Mouse (Mus musculus): ENCODE measurements around the gene Dmrtc1b. TPM values are rescaled to one million over a fixed set of nuclear protein-coding genes. Genes with fewer than 3 reads are reported as not detected.
"Not testable (repeated sequence)": the region's sequence is repeated elsewhere in the genome, so short reads cannot be mapped to it uniquely, and the experiment has no call there.

The Dmrtc1b gene
- polyA plus RNA-seq (2012; ENCODE audit: insufficient read depth, insufficient read length, missing spikeins): not detected in 2 replicates

- H3K4me1 ChIP-seq (ENCODE audit: control insufficient read depth, insufficient read depth, insufficient read length, low read length); H3K4me3 ChIP-seq (ENCODE audit: insufficient read depth, low read depth, low read length); H3K27ac ChIP-seq (replicated peaks; ENCODE audit: low read depth, low read length): not testable (repeated sequence)
These were observed at the start of gene Dmrtc1b, which contains the start of gene Gm9112 for GRCm38 (mm10) chrX:102707535-102707934. Gene Dmrtc1b (plus strand): TSS chrX:102707865. Gene Gm9112 (minus strand): TSS chrX:102707635.

GRCm38 (mm10) chrX:102660712-102661111 is 47.0 kb upstream of the Dmrtc1b start:
- Histone ChIP-seq H3K4me1 (ENCODE audit: control insufficient read depth, insufficient read depth, insufficient read length, low read length) (no peaks in the 10 kb centered on the region), H3K4me3 (ENCODE audit: insufficient read depth, low read depth, low read length) (no peak overlapping the region), H3K27ac (replicated peaks; ENCODE audit: low read depth, low read length) (no peak overlapping the region)

- no peak overlapping the region for H3K27ac ChIP-seq (replicated peaks; ENCODE audit: low read depth, low read length)
- no peaks in the 10 kb centered on the region for H3K4me1 ChIP-seq (ENCODE audit: control insufficient read depth, insufficient read depth, insufficient read length, low read length)
- H3K4me3 ChIP-seq (ENCODE audit: insufficient read depth, low read depth, low read length): no peak overlapping the region
These were observed 41.0 kb upstream of the Dmrtc1b start for GRCm38 (mm10) chrX:102666641-102667040.

GRCm38 (mm10) chrX:102684706-102685105 is 23.0 kb upstream of the Dmrtc1b start:
- H3K27ac ChIP-seq (replicated peaks; ENCODE audit: low read depth, low read length); H3K4me1 ChIP-seq (ENCODE audit: control insufficient read depth, insufficient read depth, insufficient read length, low read length); H3K4me3 ChIP-seq (ENCODE audit: insufficient read depth, low read depth, low read length): not testable (repeated sequence)

GRCm38 (mm10) chrX:102686872-102687271 is 20.8 kb upstream of the Dmrtc1b start, which contains the start of gene Gm3880:
Gene Gm3880 (minus strand): TSS chrX:102686972.
- not testable (repeated sequence) for H3K27ac ChIP-seq (replicated peaks; ENCODE audit: low read depth, low read length); H3K4me3 ChIP-seq (ENCODE audit: insufficient read depth, low read depth, low read length); H3K4me1 ChIP-seq (ENCODE audit: control insufficient read depth, insufficient read depth, insufficient read length, low read length)

- not testable (repeated sequence) for H3K27ac ChIP-seq (replicated peaks; ENCODE audit: low read depth, low read length); H3K4me3 ChIP-seq (ENCODE audit: insufficient read depth, low read depth, low read length); H3K4me1 ChIP-seq (ENCODE audit: control insufficient read depth, insufficient read depth, insufficient read length, low read length)
These were observed 18.4 kb upstream of the Dmrtc1b start for GRCm38 (mm10) chrX:102689252-102689651.

- not testable (repeated sequence) for H3K4me1 ChIP-seq (ENCODE audit: control insufficient read depth, insufficient read depth, insufficient read length, low read length); H3K4me3 ChIP-seq (ENCODE audit: insufficient read depth, low read depth, low read length); H3K27ac ChIP-seq (replicated peaks; ENCODE audit: low read depth, low read length)
These were observed 7.0 kb upstream of the Dmrtc1b start for GRCm38 (mm10) chrX:102700636-102701035.

GRCm38 (mm10) chrX:102724226-102724625 is 16.6 kb downstream of the Dmrtc1b start:
- not testable (repeated sequence) for H3K27ac ChIP-seq (replicated peaks; ENCODE audit: low read depth, low read length); H3K4me3 ChIP-seq (ENCODE audit: insufficient read depth, low read depth, low read length); H3K4me1 ChIP-seq (ENCODE audit: control insufficient read depth, insufficient read depth, insufficient read length, low read length)

Other genes starting within 250 kb of the Dmrtc1b start
- gene Hdac8, start 202.5 kb upstream of the Dmrtc1b start, polyA plus RNA-seq (2012; ENCODE audit: insufficient read depth, insufficient read length, missing spikeins): 3.7 and 4.1 TPM in 2 replicates
- gene Phka1, start 63.6 kb upstream of the Dmrtc1b start, polyA plus RNA-seq (2012; ENCODE audit: insufficient read depth, insufficient read length, missing spikeins): 5.0 and 6.6 TPM in 2 replicates
- not detected in 2 replicates for gene Gm3880, start 20.9 kb upstream of the Dmrtc1b start, polyA plus RNA-seq (2012; ENCODE audit: insufficient read depth, insufficient read length, missing spikeins)
- not detected in 2 replicates for gene Gm9112, start 230 bp upstream of the Dmrtc1b start, polyA plus RNA-seq (2012; ENCODE audit: insufficient read depth, insufficient read length, missing spikeins)
- gene Dmrtc1c1, start 95.1 kb downstream of the Dmrtc1b start, polyA plus RNA-seq (2012; ENCODE audit: insufficient read depth, insufficient read length, missing spikeins): not detected in 2 replicates
- gene Dmrtc1c2, start 146.8 kb downstream of the Dmrtc1b start, polyA plus RNA-seq (2012; ENCODE audit: insufficient read depth, insufficient read length, missing spikeins): not detected in 2 replicates
- gene 1700031F05Rik, start 160.1 kb downstream of the Dmrtc1b start, polyA plus RNA-seq (2012; ENCODE audit: insufficient read depth, insufficient read length, missing spikeins): not detected in 2 replicates
- gene Dmrtc1a, start 200.8 kb downstream of the Dmrtc1b start, polyA plus RNA-seq (2012; ENCODE audit: insufficient read depth, insufficient read length, missing spikeins): 1.5 TPM in 1 of 2 replicates, not detected in the other
- gene 1700011M02Rik, start 201.0 kb downstream of the Dmrtc1b start, polyA plus RNA-seq (2012; ENCODE audit: insufficient read depth, insufficient read length, missing spikeins): not detected in 2 replicates
- not detected in 2 replicates for gene 1700018G05Rik, start 220.5 kb downstream of the Dmrtc1b start, polyA plus RNA-seq (2012; ENCODE audit: insufficient read depth, insufficient read length, missing spikeins)

Data from brown adipose tissue, adult 24 weeks (tissue).